Mouse (Mus musculus) urinary bladder, postnatal 25 days (tissue): Measurements from ENCODE around the gene Trim7.
"Not testable (repeated sequence)": the region's sequence is repeated elsewhere in the genome, so short reads cannot be mapped to it uniquely, and the experiment has no call there.

Source experiments
- DNase-seq: peaks from one replicate; pipeline ENCODE4 v3.0.0; 2022; ENCODE audit warnings: low spot score

The Trim7 gene

DNA sequence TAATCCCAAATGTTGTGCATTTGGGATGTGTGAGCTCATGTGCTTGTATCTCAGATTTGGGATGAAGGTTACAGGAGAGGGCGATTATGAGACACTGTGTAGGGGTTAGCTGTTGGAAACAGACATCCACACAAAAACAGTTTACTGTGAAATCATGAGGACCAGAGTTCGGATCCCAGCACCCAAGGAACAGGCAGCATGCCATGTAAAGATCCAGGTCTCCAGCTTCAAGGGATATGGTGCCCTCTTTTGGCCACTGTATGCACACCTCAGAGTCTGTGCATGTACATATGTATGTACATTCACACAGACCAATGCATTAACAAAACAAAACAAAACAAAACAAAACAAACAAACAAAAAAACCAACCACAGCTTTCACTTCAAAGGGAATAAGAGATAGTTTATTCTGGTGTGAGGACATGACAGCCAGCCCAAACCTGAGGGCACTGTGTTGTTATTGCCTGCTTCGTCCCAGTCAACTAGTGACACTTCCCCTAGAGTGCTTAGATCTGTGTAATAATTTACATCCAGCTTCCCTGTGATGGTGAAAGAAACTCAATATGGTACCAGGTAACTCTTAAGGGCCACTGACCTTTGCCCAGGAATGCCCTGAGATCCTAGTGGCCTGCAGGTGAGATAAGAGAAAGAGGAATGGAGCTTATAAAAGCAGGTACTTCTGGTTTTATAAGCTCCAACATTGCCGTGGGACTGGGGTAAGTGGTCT, 25.5 kb downstream of the Trim7 start:
- DNase-seq = no peak

DNA sequence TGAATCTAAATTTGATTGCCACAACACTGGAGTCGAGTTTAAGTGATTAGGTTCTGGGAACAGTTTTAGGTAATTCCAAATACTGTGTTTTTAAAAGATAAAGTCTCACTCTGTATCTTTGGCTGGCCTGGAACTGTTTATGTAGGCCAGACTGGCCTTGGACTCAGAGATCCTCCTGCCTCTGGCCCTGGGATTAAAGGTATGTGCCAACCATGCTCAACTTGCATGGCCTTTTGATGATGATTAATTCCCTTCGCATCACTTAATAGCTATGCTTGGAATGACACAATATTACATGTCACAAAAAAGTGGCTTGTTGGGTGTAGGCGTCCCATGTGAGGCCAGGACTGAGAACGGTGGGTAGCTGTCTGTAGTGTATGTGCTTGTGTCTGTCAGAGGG, 26.2 kb downstream of the Trim7 start:
- no peak for DNase-seq

GRCm38 (mm10) chr11:48852624-48853473, 26.9 kb downstream of the Trim7 start:
- no peak for DNase-seq

- DNase-seq = peak; percentile 87
Observed at GRCm38 (mm10) chr11:48853474-48854180, 27.7 kb downstream of the Trim7 start.

DNA sequence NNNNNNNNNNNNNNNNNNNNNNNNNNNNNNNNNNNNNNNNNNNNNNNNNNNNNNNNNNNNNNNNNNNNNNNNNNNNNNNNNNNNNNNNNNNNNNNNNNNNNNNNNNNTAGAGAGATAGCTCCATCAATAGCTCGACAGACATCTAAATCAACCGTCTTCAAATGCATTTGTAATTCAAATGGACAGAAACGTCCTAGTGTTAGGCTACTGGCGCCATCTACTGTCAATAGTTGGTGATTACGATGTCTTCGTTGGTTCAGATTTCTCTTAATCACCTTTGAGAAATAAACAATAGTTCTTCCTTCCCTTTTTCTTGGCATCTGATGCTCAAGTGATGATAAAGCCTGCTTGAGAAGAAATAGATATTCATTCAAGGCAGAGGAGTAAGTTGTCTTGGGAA, 33.1 kb downstream of the Trim7 start:
- DNase-seq = no peak

GRCm38 (mm10) chr11:48862784-48863319, 36.9 kb downstream of the Trim7 start:
- DNase-seq = no peak

DNA sequence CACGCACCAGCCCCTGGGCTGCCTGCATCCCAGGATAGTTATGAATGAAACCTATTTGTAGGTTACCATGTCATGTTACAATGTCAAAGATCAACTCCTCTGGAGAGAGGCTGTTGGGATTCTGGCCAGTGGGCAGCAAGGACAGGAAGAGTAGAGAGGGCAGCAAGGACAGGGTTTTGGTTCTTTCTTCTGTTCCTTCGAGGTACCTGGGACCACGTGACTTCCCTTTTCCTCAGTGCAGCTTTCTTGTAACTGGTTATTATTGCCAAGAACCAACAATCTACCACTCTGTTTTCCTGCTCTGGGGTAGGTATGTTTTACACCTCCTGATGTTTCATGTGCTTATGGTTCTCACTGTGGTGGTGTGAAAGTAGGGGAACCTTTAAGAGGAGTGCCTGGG, 37.9 kb downstream of the Trim7 start:
- DNase-seq = no peak

DNA sequence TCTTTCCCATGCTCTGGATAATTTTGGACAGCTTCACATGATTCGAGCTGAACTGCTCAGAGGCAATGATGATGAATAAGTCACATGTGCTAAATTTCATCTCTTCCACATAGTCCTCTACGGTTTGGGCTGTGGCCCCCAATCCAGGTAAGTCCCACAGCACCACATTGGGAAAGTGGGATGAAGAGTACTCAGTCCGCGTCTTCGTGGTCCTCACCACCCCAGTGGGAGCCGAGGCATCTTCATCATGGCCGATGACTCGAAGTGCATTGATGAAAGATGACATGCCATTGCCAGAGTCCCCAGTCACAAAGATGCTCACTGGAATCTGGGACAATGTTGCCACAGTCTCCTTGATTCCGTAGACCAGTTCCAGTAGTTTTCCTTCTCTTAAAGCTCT, 40.5 kb downstream of the Trim7 start:
- DNase-seq = no peak

- DNase-seq = no peak
Observed at GRCm38 (mm10) chr11:48869380-48870110, 43.6 kb downstream of the Trim7 start.

- DNase-seq = no peak
Observed at GRCm38 (mm10) chr11:48870781-48871180, 44.8 kb downstream of the Trim7 start.

DNA sequence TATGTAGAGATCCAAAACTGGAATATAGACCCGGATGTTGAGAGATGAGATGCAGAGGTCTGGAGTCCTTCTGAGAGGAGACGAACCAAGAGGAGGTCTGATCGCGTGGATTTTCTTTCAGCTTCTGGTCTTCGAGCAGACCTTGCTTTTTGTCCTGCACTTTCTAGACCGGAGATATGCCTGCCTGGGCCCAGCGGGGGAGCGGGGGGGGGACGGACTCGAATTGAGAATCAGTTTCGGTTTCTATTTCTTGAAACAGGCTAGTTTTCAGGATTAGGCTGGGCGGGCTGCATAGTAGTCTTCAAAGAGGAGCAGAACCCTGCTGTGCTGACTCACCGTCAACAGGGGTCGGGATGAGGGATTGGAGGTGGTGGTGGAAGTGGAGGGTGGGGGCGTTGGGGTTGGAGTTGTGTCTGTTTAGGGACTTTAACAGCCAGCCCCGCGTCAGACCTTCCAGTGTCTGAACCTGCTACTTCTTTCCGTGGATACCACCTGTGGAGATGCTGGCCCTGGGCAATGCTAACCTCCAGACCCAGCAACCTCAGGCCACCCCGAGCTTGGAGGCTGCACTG, 45.3 kb downstream of the Trim7 start, which contains the start of gene Irgm1:
Gene Irgm1, minus strand, starts transcription at position 483 of the 572 bp plus-strand sequence.
- peak; percentile 46 for DNase-seq

DNA sequence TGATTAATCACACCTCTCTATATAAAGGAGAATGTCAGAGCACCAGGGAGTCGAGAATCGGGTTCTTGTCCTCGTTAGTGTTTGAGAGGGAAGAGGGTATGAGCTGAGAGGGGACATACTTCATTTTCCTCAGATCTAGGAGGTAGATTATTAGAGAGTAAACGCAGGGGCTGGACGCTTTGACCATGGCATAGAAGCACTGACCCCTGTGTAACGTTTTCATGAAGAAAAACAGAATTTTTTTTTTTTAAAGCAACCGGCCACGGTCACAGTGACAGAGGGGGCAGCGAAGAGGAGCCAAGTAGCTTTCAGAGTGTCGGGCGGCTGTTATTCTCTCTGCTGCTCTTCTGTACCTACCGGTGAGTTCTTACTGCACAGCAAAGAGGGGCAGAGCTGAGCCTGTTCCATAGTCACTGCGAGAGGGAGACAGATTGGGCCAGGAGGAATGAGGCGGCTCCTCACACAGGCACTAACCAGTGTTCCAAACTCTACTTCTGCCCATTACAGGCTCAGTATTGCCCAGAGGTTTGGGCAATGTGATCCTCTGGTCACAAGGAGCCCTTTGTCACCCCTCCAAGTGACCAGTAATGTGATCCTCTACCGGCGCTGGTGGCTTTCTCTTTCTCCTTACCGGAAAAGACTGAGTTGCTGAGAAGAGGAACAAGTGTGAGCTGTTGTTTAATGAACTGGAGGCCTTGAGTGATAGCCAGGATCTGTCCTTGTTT, 46.0 kb downstream of the Trim7 start:
- peak; percentile 28 for DNase-seq

GRCm38 (mm10) chr11:48872695-48873300, 46.9 kb downstream of the Trim7 start:
- DNase-seq = no peak

DNA sequence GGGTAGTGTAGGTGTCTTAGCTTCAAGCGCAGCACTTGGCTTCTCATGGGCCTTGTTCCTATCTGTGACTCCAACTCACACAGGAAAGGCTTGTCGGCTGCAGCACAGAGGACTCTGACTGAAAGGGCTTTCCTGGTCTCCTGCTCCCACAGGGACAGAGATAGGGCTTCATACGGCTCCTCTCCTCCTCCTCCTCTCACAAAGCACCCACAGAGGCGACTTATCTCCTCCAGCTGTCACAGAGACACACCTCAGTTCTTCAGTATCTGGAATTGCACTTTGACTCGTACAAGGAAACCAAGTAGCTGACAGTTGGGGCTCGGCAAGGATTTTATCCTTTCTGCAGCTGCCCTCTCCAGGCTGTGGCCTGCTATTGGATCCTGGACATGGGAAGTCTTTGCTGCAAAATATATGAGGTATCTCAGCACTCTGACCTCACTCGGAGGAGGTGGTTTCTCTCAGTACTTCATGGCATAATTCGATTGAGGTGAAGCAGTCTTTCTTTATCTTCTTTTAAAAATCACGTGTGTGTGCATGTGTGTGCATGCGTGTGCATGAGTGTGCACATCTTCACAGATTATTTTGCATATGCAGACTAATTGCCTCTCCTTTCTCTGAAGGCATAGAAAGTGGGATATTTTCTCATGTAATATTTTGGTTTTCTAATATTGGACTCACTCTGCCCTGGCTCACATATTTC, 47.8 kb downstream of the Trim7 start:
- DNase-seq = no peak

GRCm38 (mm10) chr11:48874465-48874864, 48.5 kb downstream of the Trim7 start:
- DNase-seq = peak; percentile 47

DNA sequence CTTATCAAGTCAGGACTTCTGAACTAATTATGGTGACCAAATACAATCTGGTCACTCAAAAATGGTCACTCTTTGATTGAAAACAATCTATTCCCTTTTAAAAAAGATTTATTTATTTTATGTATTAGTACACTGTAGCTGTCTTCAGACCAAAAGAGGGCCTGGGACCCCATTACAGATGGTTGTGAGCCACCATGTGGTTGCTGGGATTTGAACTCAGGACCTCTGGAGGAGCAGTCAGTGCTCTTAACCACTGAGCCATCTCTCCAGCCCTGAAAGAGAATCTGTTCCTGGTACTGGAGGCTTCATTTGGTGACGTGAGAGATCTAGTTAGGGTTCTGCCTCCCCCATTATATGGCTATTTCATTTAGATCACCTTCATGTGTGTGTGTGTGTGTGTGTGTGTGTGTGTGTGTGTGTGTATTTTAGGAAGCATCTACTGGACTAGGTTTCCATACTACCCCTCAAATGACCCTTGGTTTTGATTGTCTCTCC, 49.5 kb downstream of the Trim7 start:
- DNase-seq = not testable (repeated sequence)

DNA sequence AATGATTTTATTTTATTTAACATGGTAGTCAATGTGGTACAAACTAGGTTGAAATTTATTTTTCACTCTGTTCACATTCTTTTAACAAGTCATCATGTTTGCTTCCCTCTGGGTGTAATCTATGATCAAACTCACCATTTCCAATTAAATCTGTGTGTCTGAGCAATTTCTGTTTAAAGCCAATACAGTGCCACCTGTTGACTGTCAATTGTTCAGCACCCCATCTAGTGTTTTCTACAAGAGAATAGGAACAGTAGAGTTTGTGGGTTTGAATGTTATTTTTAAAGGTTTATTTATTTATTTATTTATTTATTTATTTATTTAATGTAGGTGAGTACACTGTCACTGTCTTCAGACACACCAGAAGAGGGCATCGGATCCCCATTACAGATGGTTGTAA, 50.7 kb downstream of the Trim7 start:
- DNase-seq = no peak

DNA sequence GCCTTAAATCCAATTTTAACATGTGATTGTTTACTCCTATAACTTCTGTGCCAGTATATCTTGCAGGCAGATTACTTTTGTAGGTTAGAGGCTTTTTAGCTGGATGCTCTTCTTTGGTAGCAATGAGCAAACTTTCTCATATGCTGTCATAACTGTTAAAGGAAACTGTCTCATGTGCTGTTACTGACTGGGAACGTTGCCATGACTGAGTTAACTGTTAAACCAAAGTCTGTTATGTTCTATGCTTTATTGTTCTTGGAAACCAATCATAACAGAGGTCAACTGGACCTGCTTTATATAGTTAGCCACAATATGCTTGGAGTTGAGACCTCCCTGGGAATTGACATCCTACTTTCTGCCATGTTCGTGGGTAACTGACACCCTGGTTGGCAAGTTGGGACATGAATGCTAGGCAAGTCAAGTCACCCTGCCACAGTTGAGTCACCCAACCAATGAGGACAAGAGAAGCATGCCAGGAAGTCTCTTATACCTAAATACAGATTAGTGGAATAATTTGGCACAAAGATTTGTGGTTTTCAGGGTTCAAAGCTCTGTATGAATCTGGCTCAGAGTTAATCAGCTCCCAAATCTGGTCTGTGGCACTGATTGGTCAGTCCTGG, 73.0 kb downstream of the Trim7 start:
- no peak for DNase-seq
